Mouse (Mus musculus) cerebellum, postnatal 10 days (tissue): ENCODE measurements around the gene Fezf1.

Experiments
- DNase-seq, 2 experiments: peaks; one replicate each; pipeline ENCODE4 v3.0.0; 2021; ENCODE audit warnings: mixed read lengths in 2 of 2

Fezf1 gene

DNA sequence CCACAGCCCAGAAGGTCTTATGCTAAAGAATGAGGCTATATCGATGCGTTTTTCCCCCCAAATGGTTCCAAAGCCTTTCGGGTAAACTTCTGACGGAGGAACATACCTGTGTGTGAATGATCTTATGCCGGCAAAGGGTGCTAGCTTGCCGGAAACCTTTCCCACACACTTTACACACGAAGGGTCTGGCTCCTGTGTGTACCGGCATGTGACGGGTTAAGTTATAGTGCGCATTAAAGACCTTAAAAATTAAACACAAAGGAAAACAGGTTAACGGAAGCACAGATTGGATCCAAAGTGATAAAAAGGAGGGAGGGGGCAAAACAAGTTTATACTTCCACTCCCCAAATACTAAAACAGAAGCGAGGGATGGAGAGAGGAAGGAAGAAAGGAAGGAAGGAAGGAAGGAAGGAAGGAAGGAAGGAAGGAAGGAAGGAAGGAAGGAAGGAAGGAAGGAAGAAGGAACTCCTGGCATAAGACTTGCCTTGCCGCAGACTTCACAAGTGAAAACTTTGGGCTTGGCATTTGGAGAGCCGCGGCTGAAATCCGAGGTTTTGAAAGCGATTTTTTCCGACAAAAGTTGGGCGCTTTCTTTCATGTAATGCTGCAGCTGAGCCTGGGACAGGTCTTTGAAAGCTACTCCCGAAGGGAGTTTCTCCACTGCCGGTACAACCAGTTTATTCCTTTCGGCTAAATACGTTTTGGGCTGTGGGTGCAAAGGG, 1.2 kb downstream of the Fezf1 start:
- no peak for DNase-seq

DNA sequence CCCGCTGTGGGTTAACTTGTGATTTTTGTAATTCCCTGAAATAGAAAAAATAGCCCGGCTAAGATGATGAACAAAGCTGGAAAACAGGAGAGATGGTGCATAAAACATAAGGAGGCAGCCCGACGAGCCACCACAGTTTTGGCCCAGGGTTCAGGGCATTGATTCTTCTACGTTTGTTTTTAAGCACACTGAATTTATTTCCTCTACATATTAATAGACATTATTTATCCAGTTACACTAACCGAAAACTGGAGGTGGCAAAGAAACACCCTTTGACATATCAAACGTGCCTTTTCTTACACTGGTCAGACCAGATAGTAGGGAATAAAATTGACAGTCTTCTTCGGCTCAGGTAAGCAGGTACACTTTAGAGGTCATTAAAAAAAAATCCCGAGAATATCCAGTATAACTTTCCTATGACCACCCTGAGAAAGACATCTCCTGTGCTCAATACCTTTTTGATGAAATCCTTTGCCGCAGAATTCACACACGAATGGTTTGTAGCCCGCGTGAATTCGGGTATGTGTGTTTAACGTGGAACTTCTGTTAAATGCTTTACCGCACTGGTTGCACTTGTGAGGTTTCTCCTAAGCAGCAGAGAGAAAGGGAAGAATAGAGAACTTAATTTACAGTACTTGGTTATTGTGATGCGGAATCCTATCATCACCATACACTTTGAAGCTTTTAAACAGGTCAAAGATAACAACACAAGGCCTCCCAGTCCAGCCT, 1.9 kb downstream of the Fezf1 start:
- DNase-seq: peak in 1 of 2 experiments; percentile 24

DNA sequence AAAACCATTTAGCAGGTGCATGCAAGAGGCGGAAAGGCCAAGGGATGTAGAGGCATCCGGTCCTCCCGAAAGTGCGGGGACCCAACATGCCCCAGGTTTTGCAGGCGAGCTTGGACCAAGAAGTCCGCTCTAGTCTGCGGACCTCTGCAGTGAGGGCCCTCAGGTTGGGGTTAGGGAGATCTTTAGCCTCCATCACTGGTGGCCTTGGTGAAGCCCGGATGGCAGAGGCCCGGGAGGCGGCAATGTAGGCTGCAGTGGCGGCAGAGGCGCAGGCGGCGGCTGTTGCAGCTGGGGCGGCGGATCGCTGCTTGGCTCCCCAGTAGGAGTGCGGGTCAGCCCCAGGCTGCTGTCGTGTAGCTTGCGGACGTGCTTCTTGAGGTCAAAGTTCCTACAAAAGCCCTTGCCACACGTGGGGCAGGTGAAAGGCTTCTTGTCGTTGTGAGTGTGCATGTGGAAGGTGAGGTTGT, 2.6 kb downstream of the Fezf1 start:
- peak in 1 of 2 experiments; percentile 51 for DNase-seq

DNA sequence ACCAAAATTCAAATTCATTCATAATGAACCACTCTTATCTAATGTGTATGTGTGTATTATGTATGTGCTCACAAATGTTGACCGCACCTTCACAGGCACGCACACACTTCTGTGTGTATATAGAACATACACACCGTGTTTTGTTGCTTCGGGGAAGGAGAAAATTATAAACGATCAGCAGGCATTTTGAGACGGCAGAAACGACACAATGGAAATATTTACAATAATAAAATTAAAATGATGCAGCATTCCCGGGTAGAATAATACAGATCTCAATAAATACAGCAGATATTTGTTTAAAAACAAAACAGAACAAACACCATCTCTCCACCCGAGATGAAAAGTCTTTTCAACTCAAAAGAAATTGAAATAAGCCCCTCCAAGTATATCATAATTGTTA, 3.0 kb downstream of the Fezf1 start:
- peak in 1 of 2 experiments; percentile 32 for DNase-seq

DNA sequence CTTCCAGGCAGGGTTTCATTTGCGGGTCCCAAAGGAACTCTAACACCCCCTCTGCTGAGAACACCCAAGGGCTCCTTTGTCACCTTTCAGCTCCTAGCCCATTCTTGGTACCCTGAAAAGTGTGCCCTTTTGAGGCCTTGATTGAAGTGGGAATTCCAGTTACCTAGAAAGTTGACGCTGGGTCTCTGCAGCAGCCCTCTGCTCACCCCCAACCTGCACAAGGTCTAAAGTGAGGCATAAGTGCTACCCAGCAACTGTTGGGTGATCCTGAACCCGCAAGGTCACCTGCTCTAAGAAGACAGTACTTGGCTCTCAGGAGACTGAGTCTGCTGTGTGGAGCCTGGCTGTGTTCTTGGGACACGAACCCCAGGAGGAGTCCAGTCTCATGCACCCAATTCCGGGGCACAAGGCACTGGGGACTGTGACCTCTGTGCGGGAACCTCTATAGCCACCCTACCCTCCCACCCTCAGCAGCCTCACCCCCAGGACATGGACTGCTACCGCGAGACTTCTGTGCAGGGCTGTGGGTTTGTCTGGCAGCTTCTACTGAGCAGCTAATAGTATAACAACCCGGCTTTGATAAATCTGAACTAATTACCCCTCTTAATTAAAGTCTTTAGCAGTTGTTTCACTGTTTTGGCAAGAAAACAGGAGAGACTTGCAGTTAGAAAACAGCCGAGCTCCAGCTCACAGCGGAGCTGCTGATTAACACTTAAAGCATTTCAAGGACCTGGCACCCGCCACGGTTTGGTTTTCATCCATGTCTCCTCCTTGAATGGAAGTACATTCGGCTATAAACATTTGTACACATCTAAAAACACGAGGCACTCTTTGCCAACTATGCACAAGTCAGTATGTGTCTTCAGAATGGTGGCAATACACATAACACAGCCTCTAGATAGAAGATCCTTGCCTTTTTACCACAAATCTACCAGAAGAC, 4.1 kb downstream of the Fezf1 start:
- DNase-seq: peak in 1 of 2 experiments; percentile 43

DNA sequence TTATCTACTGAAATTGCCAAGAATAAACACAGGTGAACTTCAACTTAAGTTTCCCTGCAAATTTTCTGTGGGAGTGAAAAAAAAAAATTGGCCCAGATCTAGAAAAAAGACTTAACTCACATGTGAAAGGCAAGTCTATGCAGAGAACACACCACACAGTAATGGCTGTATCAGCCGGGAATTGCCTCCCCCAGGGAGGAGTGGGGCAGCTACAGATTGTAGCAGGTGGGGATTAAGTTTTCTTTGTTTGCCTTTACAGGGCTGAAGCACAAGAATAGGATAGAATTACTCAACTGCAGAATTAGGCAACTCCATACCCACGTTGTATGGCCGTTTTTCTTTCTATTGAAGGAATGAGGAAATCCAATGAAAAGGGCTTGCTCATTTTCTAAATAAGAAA, 36.7 kb downstream of the Fezf1 start:
- no peak for DNase-seq

DNA sequence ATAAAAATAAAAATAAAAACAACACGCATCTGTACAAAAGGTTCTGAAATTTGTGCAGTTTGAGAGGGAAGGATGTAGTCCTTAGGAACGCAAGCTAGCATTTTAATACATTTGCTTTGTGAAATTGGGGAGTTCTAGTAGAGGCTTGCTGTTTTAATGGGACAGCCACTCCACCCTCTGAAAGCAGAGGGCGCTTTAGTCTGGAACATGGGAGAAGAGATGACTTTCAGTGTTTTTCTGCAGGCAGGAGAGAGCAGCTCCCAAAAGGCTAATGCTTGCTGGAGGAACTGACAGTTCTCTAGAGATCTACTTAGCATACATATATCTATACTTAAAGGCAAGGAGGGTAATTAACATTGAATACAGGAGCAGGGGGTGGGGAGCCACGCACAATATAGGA, 40.4 kb downstream of the Fezf1 start:
- DNase-seq: peak in 1 of 2 experiments; percentile 10

DNA sequence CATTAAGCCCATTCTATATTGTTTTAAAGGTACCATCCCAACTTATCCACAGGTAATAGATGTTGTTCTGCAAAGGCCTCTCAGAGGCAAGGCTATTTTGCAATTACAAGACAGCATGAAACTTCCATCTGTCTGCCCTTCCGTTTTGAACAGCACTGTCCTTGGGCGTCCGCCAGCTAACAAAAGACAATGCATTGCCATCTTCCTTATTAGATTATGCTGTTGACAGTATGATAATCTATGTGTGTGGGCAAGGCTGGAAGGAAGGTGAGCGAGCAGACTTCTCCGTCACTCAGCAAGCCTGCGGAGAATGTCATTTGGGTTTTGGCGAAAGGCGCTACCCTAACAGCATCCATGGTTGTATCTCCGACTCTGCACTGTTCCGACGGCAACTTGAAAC, 45.5 kb downstream of the Fezf1 start:
- DNase-seq: peak; percentile 65 to 69
